Mouse (Mus musculus) G1E (cell line): ENCODE measurements around the gene Car14.

ENCODE experiments used
- CTCF ChIP-seq: IDR thresholded peaks from 2 replicates; pipeline ENCODE4 v1.5.1; 2012; ENCODE audit warnings: low read depth, low read length, inconsistent platforms, mixed read lengths
- GATA1 ChIP-seq: IDR thresholded peaks from 2 replicates; pipeline ENCODE4 v1.6.1; 2012; ENCODE audit warnings: borderline replicate concordance, low read length, inconsistent platforms, mixed read lengths
- GATA2 ChIP-seq: IDR thresholded peaks from 2 replicates; pipeline ENCODE4 v1.6.1; 2012; ENCODE audit warnings: low read depth, low read length, inconsistent platforms, borderline replicate concordance

- TF ChIP-seq CTCF, result no peak
- TF ChIP-seq GATA1, result no peak
- no peak for TF ChIP-seq GATA2
Measured at GRCm38 (mm10) chr3:95899800-95900524, 4.5 kb downstream of the Car14 start.
